Mouse (Mus musculus) embryonic facial prominence, embryonic 13.5 days (tissue): Measurements from ENCODE around the gene Ppie. TPM values are rescaled to one million over a fixed set of nuclear protein-coding genes. Genes with fewer than 3 reads are reported as not detected.

Experiments used
- ATAC-seq: fragments of 200-750 bp; cut with Nextera tagmentation; 2 replicates; pipeline ENCODE4 v1.8.0; 2017; ENCODE audit warnings: low read depth; ENCODE audit not compliant: insufficient number of reproducible peaks, insufficient read depth, low FRiP score, low TSS enrichment
- H3K27ac ChIP-seq: fragments of 300-500 bp; sonication (generic); 2 replicates; pipeline ENCODE4 v1.5.1; 2015; ENCODE audit warnings: moderate library complexity, mild to moderate bottlenecking, inconsistent platforms
- H3K27me3 ChIP-seq: fragments of 300-500 bp; sonication (generic); 2 replicates; pipeline ENCODE4 v1.6.1; 2015; ENCODE audit warnings: mild to moderate bottlenecking, inconsistent platforms
- H3K36me3 ChIP-seq: fragments of 300-500 bp; sonication (generic); 2 replicates; pipeline ENCODE4 v1.6.1; 2015; ENCODE audit warnings: mild to moderate bottlenecking, inconsistent platforms
- H3K4me1 ChIP-seq: fragments of 300-500 bp; sonication (generic); 2 replicates; pipeline ENCODE4 v1.6.1; 2015; ENCODE audit warnings: inconsistent platforms
- H3K4me2 ChIP-seq: fragments of 300-500 bp; sonication (generic); 2 replicates; pipeline ENCODE4 v1.6.1; 2015; ENCODE audit warnings: moderate library complexity, mild to moderate bottlenecking, inconsistent platforms
- H3K4me3 ChIP-seq: fragments of 300-500 bp; sonication (generic); 2 replicates; pipeline ENCODE4 v1.5.1; 2015; ENCODE audit warnings: mild to moderate bottlenecking, inconsistent platforms
- H3K9ac ChIP-seq: fragments of 300-500 bp; sonication (generic); 2 replicates; pipeline ENCODE4 v1.6.1; 2015; ENCODE audit warnings: mild to moderate bottlenecking, inconsistent platforms
- H3K9me3 ChIP-seq: fragments of 300-500 bp; sonication (generic); 2 replicates; pipeline ENCODE4 v1.6.1; 2016; ENCODE audit warnings: inconsistent platforms
- WGBS: fragments of 180-500 bp; shearing (Covaris S2); methylation state at CpG from one replicate; pipeline ENCODE4 v1.1.7; 2015; ENCODE audit warnings: mixed read lengths; 5-methylcytosine and 5-hydroxymethylcytosine counted together
- polyA plus RNA-seq: library from polyadenylated mRNA; unstranded; fragments of >200 nt; fragmentation: Nextera tagmentation; extraction: Ambion mirVana; gene quantifications from 2 replicates; pipeline ENCODE4 v1.2.1, GENCODE M21; 2015

The Ppie gene
- polyA plus RNA-seq, 1 experiment from 2014 or later, result 114 TPM

- H3K9me3 ChIP-seq, result no peaks in the 10 kb centered on the region
- WGBS, result 80% methylated on average over 2 of the region's 2 CpGs
- H3K4me1 ChIP-seq, result 0 out of 2 replicates have a peak, but pooled peaks cover 3% of the 10 kb centered on the region
- H3K9ac ChIP-seq, result no peak overlapping the region
- H3K4me3 ChIP-seq, result no peak overlapping the region
- no peak for ATAC-seq
- H3K36me3 ChIP-seq, result no peaks in the 10 kb centered on the region
- no peak overlapping the region for H3K4me2 ChIP-seq
- no peak overlapping the region for H3K27ac ChIP-seq
- no peaks in the 10 kb centered on the region for H3K27me3 ChIP-seq
Measured at GRCm38 (mm10) chr4:123085290-123085689, 54.5 kb downstream of the Ppie start.

GRCm38 (mm10) chr4:123083323-123083902 lies 56.3 kb downstream of the Ppie start:
- 62% methylated on average over 13 of the region's 13 CpGs for WGBS
- H3K27ac ChIP-seq, result no peak overlapping the region
- 0 out of 2 replicates have a peak, but pooled peaks cover 3% of the 10 kb centered on the region for H3K4me1 ChIP-seq
- no peak overlapping the region for H3K9ac ChIP-seq
- no peak overlapping the region for H3K4me3 ChIP-seq
- H3K27me3 ChIP-seq, result no peaks in the 10 kb centered on the region
- H3K9me3 ChIP-seq, result no peaks in the 10 kb centered on the region
- H3K36me3 ChIP-seq, result no peaks in the 10 kb centered on the region
- ATAC-seq, result no peak
- H3K4me2 ChIP-seq, result no peak overlapping the region

- Histone ChIP-seq H3K9me3 (peaks cover 3% of the 10 kb centered on the region; the same call in 1 of the 2 replicates), H3K36me3 (no peaks in the 10 kb centered on the region), H3K4me2 (no peak overlapping the region), H3K27ac (no peak overlapping the region), H3K4me3 (no peak overlapping the region), H3K27me3 (no peaks in the 10 kb centered on the region), H3K9ac (no peak overlapping the region), H3K4me1 (0 out of 2 replicates have a peak, but pooled peaks cover 3% of the 10 kb centered on the region)
- WGBS, result 71% methylated on average over 20 of the region's 20 CpGs
- no peak for ATAC-seq
Measured at GRCm38 (mm10) chr4:123082283-123083163, 57.2 kb downstream of the Ppie start.

GRCm38 (mm10) chr4:123080791-123081190 lies 59.0 kb downstream of the Ppie start:
- H3K9ac ChIP-seq, result no peak overlapping the region
- H3K27ac ChIP-seq, result no peak overlapping the region
- 40% methylated on average over 13 of the region's 13 CpGs for WGBS
- H3K4me1 ChIP-seq, result 0 out of 2 replicates have a peak, but pooled peaks cover 3% of the 10 kb centered on the region
- H3K9me3 ChIP-seq, result peaks cover 5% of the 10 kb centered on the region; the same call in 1 of the 2 replicates
- H3K4me2 ChIP-seq, result no peak overlapping the region
- no peak for ATAC-seq
- no peaks in the 10 kb centered on the region for H3K27me3 ChIP-seq
- no peak overlapping the region for H3K4me3 ChIP-seq
- H3K36me3 ChIP-seq, result no peaks in the 10 kb centered on the region

GRCm38 (mm10) chr4:123078231-123078630 lies 61.5 kb downstream of the Ppie start:
- 81% methylated on average over 4 of the region's 4 CpGs for WGBS
- no peaks in the 10 kb centered on the region for H3K27me3 ChIP-seq
- H3K4me2 ChIP-seq, result no peak overlapping the region
- no peak overlapping the region for H3K4me3 ChIP-seq
- no peaks in the 10 kb centered on the region for H3K36me3 ChIP-seq
- peaks cover 5% of the 10 kb centered on the region; the same call in 1 of the 2 replicates for H3K9me3 ChIP-seq
- no peak overlapping the region for H3K9ac ChIP-seq
- no peak overlapping the region for H3K27ac ChIP-seq
- ATAC-seq, result no peak
- H3K4me1 ChIP-seq, result 0 out of 2 replicates have a peak, but pooled peaks cover 3% of the 10 kb centered on the region

Other genes with a start within 250 kb of the Ppie start
- gene Mfsd2a, start 178.8 kb downstream of the Ppie start, polyA plus RNA-seq, result 5.1 and 6.6 TPM in 2 replicates
- 29.4 and 33.4 TPM in 2 replicates for gene Mycl, start 144.3 kb downstream of the Ppie start, polyA plus RNA-seq
- 19.7 and 20.8 TPM in 2 replicates for gene Trit1, start 123.4 kb downstream of the Ppie start, polyA plus RNA-seq
- 0.51 and 0.58 TPM in 2 replicates for gene Bmp8b, start 34.8 kb downstream of the Ppie start, polyA plus RNA-seq
- 0.19 TPM in 1 of 2 replicates, not detected in the other for gene Oxct2b, start 23.7 kb downstream of the Ppie start, polyA plus RNA-seq
- 0.26 and 0.44 TPM in 2 replicates for gene Hpcal4, start 43.3 kb upstream of the Ppie start, polyA plus RNA-seq
- gene Nt5c1a, start 61.6 kb upstream of the Ppie start, polyA plus RNA-seq, result not detected in 2 replicates
- 4.3 and 5.0 TPM in 2 replicates for gene Heyl, start 93.6 kb upstream of the Ppie start, polyA plus RNA-seq
- 36.8 and 41.2 TPM in 2 replicates for gene Pabpc4, start 122.4 kb upstream of the Ppie start, polyA plus RNA-seq
- gene Oxct2a, start 183.7 kb upstream of the Ppie start, polyA plus RNA-seq, result not detected in 2 replicates
- gene Bmp8a, start 203.3 kb upstream of the Ppie start, polyA plus RNA-seq, result 0.59 and 1.3 TPM in 2 replicates